Mouse (Mus musculus) CH12.LX (cell line): ENCODE results near the gene Scfd2. TPM values are rescaled to one million over a fixed set of nuclear protein-coding genes. Genes with fewer than 3 reads are reported as not detected.

Experiments used
- DNase-seq: peaks from one replicate; pipeline ENCODE4 v3.0.0-alpha.2; 2013; ENCODE audit errors: extremely low read depth
- H3K27ac ChIP-seq: 2 replicates; pipeline ENCODE4 v1.5.1; 2012; ENCODE audit warnings: low read depth, mild to moderate bottlenecking, control low read depth, moderate library complexity; ENCODE audit not compliant: insufficient read depth
- H3K27me3 ChIP-seq: replicated peaks from 2 replicates; pipeline ENCODE3; 2012; ENCODE audit warnings: inconsistent platforms
- H3K36me3 ChIP-seq, 2 experiments: replicated peaks in 1 of 2; 2 replicates each; pipeline versions ENCODE3 to v1.6.1; 2012; ENCODE audit warnings: inconsistent platforms in 1 of 2, low read length in 1 of 2, mild to moderate bottlenecking in 1 of 2, mixed read lengths in 1 of 2, moderate library complexity in 1 of 2; ENCODE audit not compliant: control insufficient read depth in 1 of 2, insufficient read depth in 1 of 2
- H3K4me1 ChIP-seq, 2 experiments: 2 replicates each; pipeline ENCODE4 v1.6.1; 2012; ENCODE audit warnings: inconsistent platforms in 1 of 2, moderate library complexity in 1 of 2; ENCODE audit not compliant: insufficient read depth in 2 of 2, control insufficient read depth in 1 of 2
- H3K4me2 ChIP-seq: 2 replicates; pipeline ENCODE4 v1.6.1; 2012; ENCODE audit warnings: low read depth, mild to moderate bottlenecking, control low read depth; ENCODE audit not compliant: poor library complexity, insufficient read depth, severe bottlenecking
- H3K4me3 ChIP-seq, 3 experiments: fragments of 150-350 bp in 1 of 3; sonication (generic) in 1 of 3; replicated peaks in 1 of 3; 2 replicates each; pipeline versions ENCODE3 to v1.5.1; 2011 to 2012; ENCODE audit warnings: low read depth in 2 of 3, low read length in 2 of 3, mild to moderate bottlenecking in 2 of 3, moderate library complexity in 2 of 3, control low read depth in 1 of 3, improper control_type of control experiment in 1 of 3, inconsistent platforms in 1 of 3, mixed read lengths in 1 of 3; ENCODE audit not compliant: poor library complexity in 1 of 3
- H3K79me2 ChIP-seq: replicated peaks from 2 replicates; pipeline ENCODE4 v1.6.1; 2012; ENCODE audit warnings: mild to moderate bottlenecking, moderate library complexity; ENCODE audit not compliant: control insufficient read depth, poor library complexity, insufficient read depth, severe bottlenecking; ENCODE audit errors: extremely low read depth
- H3K9ac ChIP-seq: 2 replicates; pipeline ENCODE4 v1.6.1; 2012; ENCODE audit warnings: low read depth, mild to moderate bottlenecking, control low read depth, moderate library complexity; ENCODE audit not compliant: insufficient read depth
- H3K9me3 ChIP-seq: replicated peaks from 2 replicates; pipeline ENCODE3; 2012; ENCODE audit warnings: low read length, inconsistent platforms, mixed read lengths
- CHD2 ChIP-seq: IDR thresholded peaks from 2 replicates; pipeline ENCODE4 v1.6.1; 2011; ENCODE audit warnings: low read length, improper control_type of control experiment
- CTCF ChIP-seq, 2 experiments: IDR thresholded peaks in 1 of 2; conservative IDR thresholded peaks in 1 of 2; 2 replicates each; pipeline ENCODE4 v1.5.1; 2011 to 2012; ENCODE audit warnings: low read depth in 2 of 2, low read length in 2 of 2, improper control_type of control experiment in 1 of 2, inconsistent platforms in 1 of 2, mild to moderate bottlenecking in 1 of 2, moderate library complexity in 1 of 2
- E2F4 ChIP-seq: IDR thresholded peaks from 2 replicates; pipeline ENCODE4 v1.6.1; 2011; ENCODE audit warnings: low read depth, low read length, improper control_type of control experiment; ENCODE audit not compliant: insufficient replicate concordance
- ELF1 ChIP-seq: IDR thresholded peaks from 2 replicates; pipeline ENCODE4 v1.6.1; 2014; ENCODE audit warnings: low read depth, mild to moderate bottlenecking, inconsistent platforms, low read length, improper control_type of control experiment
- EP300 ChIP-seq: IDR thresholded peaks from 2 replicates; pipeline ENCODE4 v1.6.1; 2011; ENCODE audit warnings: low read length, improper control_type of control experiment
- ETS1 ChIP-seq: conservative IDR thresholded peaks from 2 replicates; pipeline ENCODE4 v1.6.1; 2012; ENCODE audit warnings: low read depth, mild to moderate bottlenecking, inconsistent platforms, low read length, improper control_type of control experiment, moderate library complexity
- JUND ChIP-seq: conservative IDR thresholded peaks from 2 replicates; pipeline ENCODE4 v1.6.1; 2011; ENCODE audit warnings: low read depth, low read length, improper control_type of control experiment
- KAT2A ChIP-seq: IDR thresholded peaks from 2 replicates; pipeline ENCODE4 v1.6.1; 2012; ENCODE audit warnings: low read length, improper control_type of control experiment, inconsistent platforms; ENCODE audit not compliant: insufficient replicate concordance
- MAFK ChIP-seq: IDR thresholded peaks from 2 replicates; pipeline ENCODE4 v1.6.1; 2011; ENCODE audit warnings: low read length, improper control_type of control experiment; ENCODE audit not compliant: insufficient replicate concordance
- MAX ChIP-seq: IDR thresholded peaks from 2 replicates; pipeline ENCODE4 v1.6.1; 2011; ENCODE audit warnings: low read length, improper control_type of control experiment
- MXI1 ChIP-seq: IDR thresholded peaks from 2 replicates; pipeline ENCODE4 v1.6.1; 2011; ENCODE audit warnings: mild to moderate bottlenecking, low read depth, low read length, improper control_type of control experiment
- MYC ChIP-seq: IDR thresholded peaks from 2 replicates; pipeline ENCODE4 v1.6.1; 2011; ENCODE audit warnings: low read depth, mild to moderate bottlenecking, improper control_type of control experiment, low read length
- NELFE ChIP-seq: IDR thresholded peaks from 2 replicates; pipeline ENCODE4 v1.6.1; 2011; ENCODE audit warnings: low read depth, low read length, improper control_type of control experiment
- NRF1 ChIP-seq: IDR thresholded peaks from 2 replicates; pipeline ENCODE4 v1.6.1; 2014; ENCODE audit warnings: low read depth, mild to moderate bottlenecking, inconsistent platforms, low read length, improper control_type of control experiment, moderate library complexity
- PAX5 ChIP-seq: IDR thresholded peaks from 2 replicates; pipeline ENCODE4 v1.6.1; 2012; ENCODE audit warnings: low read length, inconsistent platforms, mixed read lengths
- POLR2A ChIP-seq: IDR thresholded peaks from 2 replicates; pipeline ENCODE4 v1.6.1; 2011; ENCODE audit warnings: low read depth, mild to moderate bottlenecking, improper control_type of control experiment, low read length
- POLR2AphosphoS2 ChIP-seq: IDR thresholded peaks from 2 replicates; pipeline ENCODE4 v1.6.1; 2011; ENCODE audit warnings: low read depth, low read length, improper control_type of control experiment
- RCOR1 ChIP-seq: conservative IDR thresholded peaks from 2 replicates; pipeline ENCODE4 v1.6.1; 2012; ENCODE audit warnings: low read depth, mild to moderate bottlenecking, inconsistent platforms, low read length, improper control_type of control experiment
- SMC3 ChIP-seq: IDR thresholded peaks from 2 replicates; pipeline ENCODE4 v1.6.1; 2011; ENCODE audit warnings: low read depth, low read length, improper control_type of control experiment
- USF1 ChIP-seq: IDR thresholded peaks from 2 replicates; pipeline ENCODE4 v1.6.1; 2014; ENCODE audit warnings: low read depth, mild to moderate bottlenecking, inconsistent platforms, low read length, improper control_type of control experiment
- ZC3H11A ChIP-seq: IDR thresholded peaks from 2 replicates; pipeline ENCODE4 v1.6.1; 2012; ENCODE audit warnings: low read depth, mild to moderate bottlenecking, inconsistent platforms, low read length, improper control_type of control experiment
- ZKSCAN1 ChIP-seq: IDR thresholded peaks from 2 replicates; pipeline ENCODE4 v1.6.1; 2012; ENCODE audit warnings: low read depth, inconsistent platforms, low read length, improper control_type of control experiment, borderline replicate concordance
- ZMIZ1 ChIP-seq: IDR thresholded peaks from 2 replicates; pipeline ENCODE4 v1.6.1; 2012; ENCODE audit warnings: low read depth, mild to moderate bottlenecking, inconsistent platforms, low read length, improper control_type of control experiment
- ZNF384 ChIP-seq: IDR thresholded peaks from 2 replicates; pipeline ENCODE4 v1.6.1; 2012; ENCODE audit warnings: low read depth, low read length, improper control_type of control experiment, inconsistent platforms
- dilution Hi-C: fragments of 300-500 bp; cut with MboI; formaldehyde crosslinking; loops from 2 replicates; pipeline ENCODE4 v1.14.3; 2020; ENCODE audit warnings: low sequenced_read_pairs; ENCODE audit not compliant: extremely low pct_unique_long_range_greater_than_20kb, extremely low pct_ligation_motif_present
- in situ Hi-C: fragments of 300-500 bp; cut with MboI; formaldehyde crosslinking; loops from 3 replicates; pipeline ENCODE4 v1.14.3; 2019; ENCODE audit warnings: low sequenced_read_pairs, low pct_ligation_motif_present, low pct_unique_long_range_greater_than_20kb, mixed read lengths
- polyA plus RNA-seq: library from polyadenylated mRNA; unstranded; fragments of >175 nt; gene quantifications from 2 replicates; pipeline ENCODE4 v1.2.1, GENCODE M21; 2012; ENCODE audit warnings: low read depth; ENCODE audit not compliant: insufficient read length
- total RNA-seq, 2 experiments: library from RNA; depleted of rRNA; stranded (reverse); fragments of 300-350 nt in 1 of 2; fragments of >200 nt in 1 of 2; gene quantifications; 2 replicates each; pipeline ENCODE4 v1.2.3; 2012 to 2014

The Scfd2 gene
- total and polyA plus RNA-seq, 3 experiments = 13.2 to 18.0 (median 14.4) TPM

GRCm38 (mm10) chr5:74571767-74572166, 40.2 kb upstream of the Scfd2 start:
- no peaks in the 10 kb centered on the region for H3K27me3 ChIP-seq
- no peak overlapping the region for H3K9ac ChIP-seq
- no peaks in the 10 kb centered on the region for H3K9me3 ChIP-seq
- no peaks in the 10 kb centered on the region for H3K4me1 ChIP-seq
- no peak overlapping the region for H3K4me3 ChIP-seq
- H3K27ac ChIP-seq = no peak overlapping the region
- H3K79me2 ChIP-seq = peaks cover 8% of the 10 kb centered on the region; the same call in 1 of the 2 replicates
- DNase-seq = no peak
- TF ChIP-seq KAT2A (no peak), SMC3 (no peak), EP300 (no peak), JUND (no peak), RCOR1 (no peak), ZNF384 (no peak), NRF1 (no peak), MAFK (no peak), MYC (no peak), MXI1 (no peak)
- H3K4me2 ChIP-seq = no peak overlapping the region
- dilution Hi-C loops (no loop called here), in situ Hi-C loops (no loop called here)
- peaks cover 31 to 70% of the 10 kb centered on the region in 2 experiments for H3K36me3 ChIP-seq

DNA sequence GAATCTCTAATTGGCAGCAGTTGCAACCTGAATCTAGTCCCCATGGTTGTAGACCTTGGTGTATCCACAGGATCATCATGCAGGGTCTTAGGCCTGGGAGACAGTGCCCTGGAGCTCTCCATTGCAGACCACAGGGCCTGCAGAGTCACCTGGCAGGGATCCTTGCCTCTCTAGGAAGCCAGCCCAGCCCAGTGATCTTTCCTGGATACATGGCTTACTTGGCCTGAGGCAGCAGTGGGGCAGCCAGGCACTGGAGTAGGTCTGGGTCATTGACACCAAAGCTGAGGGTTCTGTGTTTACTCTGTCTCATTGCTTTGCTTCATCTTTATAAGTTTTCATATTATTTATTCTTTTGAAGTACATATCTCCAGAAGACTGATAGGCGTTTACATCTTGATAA, 29.6 kb upstream of the Scfd2 start:
- Histone ChIP-seq H3K79me2 (peaks cover 6% of the 10 kb centered on the region; the same call in 1 of the 2 replicates), H3K4me2 (no peak overlapping the region), H3K4me3 (no peak overlapping the region), H3K36me3 (peaks cover 42 to 86% of the 10 kb centered on the region in 2 experiments), H3K9ac (no peak overlapping the region), H3K9me3 (no peaks in the 10 kb centered on the region), H3K4me1 (no peaks in the 10 kb centered on the region), H3K27ac (no peak overlapping the region), H3K27me3 (no peaks in the 10 kb centered on the region)
- dilution Hi-C loops = no loop called here
- TF ChIP-seq CTCF (conservative IDR thresholded peaks at IDR 0.05 in 1 of 2, IDR thresholded peaks at IDR 0.05 in 1 of 2; ENCODE audit: low read depth in 2 of 2, low read length in 2 of 2) (no peak), KAT2A (no peak), ZNF384 (no peak), USF1 (no peak), POLR2AphosphoS2 (no peak), JUND (no peak)
- DNase-seq = no peak
- in situ Hi-C loops = no loop called here

- dilution Hi-C loops (no loop called here), in situ Hi-C loops (no loop called here)
- no peak overlapping the region for H3K4me2 ChIP-seq
- no peak overlapping the region for H3K4me3 ChIP-seq
- no peaks in the 10 kb centered on the region for H3K9me3 ChIP-seq
- H3K36me3 ChIP-seq = peaks cover 51 to 84% of the 10 kb centered on the region in 2 experiments
- H3K27ac ChIP-seq = no peak overlapping the region
- no peak overlapping the region for H3K9ac ChIP-seq
- H3K79me2 ChIP-seq = peaks cover 34% of the 10 kb centered on the region
- DNase-seq = no peak
- no peak for TF ChIP-seq ZKSCAN1
- no peak for TF ChIP-seq USF1
- TF ChIP-seq ELF1 = no peak
- no peak for TF ChIP-seq POLR2AphosphoS2
- no peak for TF ChIP-seq MXI1
- no peak for TF ChIP-seq ZC3H11A
- no peak for TF ChIP-seq MAX
- TF ChIP-seq NRF1 = no peak
- no peak for TF ChIP-seq PAX5
- TF ChIP-seq CHD2 = no peak
- no peak for TF ChIP-seq MYC
- no peak for TF ChIP-seq E2F4
- TF ChIP-seq ZMIZ1 = no peak
- no peak for TF ChIP-seq NELFE
- TF ChIP-seq CTCF (conservative IDR thresholded peaks at IDR 0.05 in 1 of 2, IDR thresholded peaks at IDR 0.05 in 1 of 2; ENCODE audit: low read depth in 2 of 2, low read length in 2 of 2) = no peak
- no peak for TF ChIP-seq ETS1
- no peak for TF ChIP-seq POLR2A
- H3K27me3 ChIP-seq = no peaks in the 10 kb centered on the region
- peaks cover 0 to 4% of the 10 kb centered on the region in 2 experiments; a peak in 1 of 4 replicates for H3K4me1 ChIP-seq
These were observed 18.0 kb upstream of the Scfd2 start for GRCm38 (mm10) chr5:74549566-74549965.
